Mouse (Mus musculus) embryonic stem cell, embryonic (primary cell): ENCODE results near the gene Narf.

ENCODE experiments used
- CTCF ChIA-PET, 4 experiments: fragments of 300-600 bp in 2 of 4; fragments of 350-600 bp in 2 of 4; sonication (Branson Sonifier 250); formaldehyde crosslinking; loops; one replicate each; lab custom pipeline; 2022; ENCODE audit warnings: inconsistent platforms in 2 of 4; lab: Charles Lee
- POLR2A ChIA-PET, 4 experiments: fragments of 300-600 bp in 2 of 4; fragments of 350-600 bp in 2 of 4; sonication (Branson Sonifier 250); formaldehyde crosslinking; loops; one replicate each; lab custom pipeline; 2022; ENCODE audit warnings: antibody characterized with exemption in 4 of 4, inconsistent platforms in 1 of 4; lab: Charles Lee

Narf gene

GRCm38 (mm10) chr11:121228129-121229017 lies 8.7 kb upstream of the Narf start:
- POLR2A ChIA-PET: interaction anchor here (0.6 to 2.0 kb wide), 44 partner anchors 8 to 656 kb away, joined by 3 to 18 read pairs (median 4); partner anchors contain the start of genes Foxk2 (in 3 of the 4), Narf (in 3 of the 4), Ogfod3 (in 3 of the 4) and Tbcd (in 3 of the 4)
- CTCF ChIA-PET: interaction anchor here in 2 of 4 experiments (0.8 to 1.7 kb wide), 6 partner anchors 9 to 82 kb away, joined by 3 to 13 read pairs (median 4); partner anchors contain the start of genes Narf (in 2 of the 2), Hexdc (in 1 of the 2), Ogfod3 (in 1 of the 2) and Tex19.1 (in 1 of the 2)

DNA sequence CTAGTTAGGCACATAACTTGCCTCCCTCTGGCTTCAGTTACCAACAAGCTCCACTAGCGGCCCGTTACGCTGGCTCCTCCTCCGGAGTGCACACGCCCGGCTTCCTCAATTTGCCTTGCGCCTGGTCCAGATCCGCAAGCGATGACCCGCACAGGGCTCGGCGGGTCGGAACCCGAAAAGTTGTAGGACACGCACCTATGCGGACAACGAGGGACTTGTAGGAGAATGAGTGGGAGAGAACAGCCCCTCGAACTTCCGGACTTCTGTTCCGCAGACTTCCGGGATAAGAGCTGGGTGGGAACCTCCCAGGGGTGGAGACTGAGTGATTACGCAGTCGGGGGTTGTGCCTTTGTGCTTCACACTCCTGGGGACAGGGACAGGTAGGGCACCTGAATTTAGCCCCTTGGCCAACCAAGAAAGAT lies 8.0 kb upstream of the Narf start, which contains the start of gene Cybc1:
Gene Cybc1, minus strand, starts transcription at position 305 of the 422 bp plus-strand sequence.
- CTCF ChIA-PET: interaction anchor here in 3 of 4 experiments (0.6 to 1.7 kb wide), 8 partner anchors 8 to 188 kb away, joined by 3 to 13 read pairs (median 4); partner anchors contain the start of genes Narf (in 2 of the 3), Hexdc (in 1 of the 3), Ogfod3 (in 1 of the 3) and Tex19.1 (in 1 of the 3)
- POLR2A ChIA-PET: interaction anchor here (0.6 to 2.0 kb wide), 48 partner anchors 8 to 657 kb away, joined by 3 to 18 read pairs (median 4); partner anchors contain the start of genes Foxk2 (in 3 of the 4), Narf (in 3 of the 4), Ogfod3 (in 3 of the 4) and Tbcd (in 3 of the 4)

DNA sequence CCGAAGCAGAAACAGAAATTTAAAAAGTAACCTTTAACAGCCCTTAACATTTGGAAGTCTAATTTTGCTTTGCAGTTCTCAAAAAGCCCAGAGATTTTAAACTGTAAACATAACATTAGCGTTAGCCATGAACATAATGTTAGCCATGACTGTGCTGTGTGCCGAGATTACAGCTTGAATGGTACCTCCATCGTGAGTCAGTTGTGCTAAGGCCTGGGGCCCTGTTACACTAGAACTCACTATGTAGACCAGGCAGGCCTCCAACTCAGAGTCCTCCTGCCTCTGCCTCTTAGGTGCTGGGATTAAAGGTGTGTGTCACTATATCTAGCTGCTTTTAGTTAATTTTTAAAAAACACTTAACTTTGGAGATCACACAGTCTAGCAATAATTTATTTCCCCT lies 5.9 kb upstream of the Narf start:
- CTCF ChIA-PET: no interaction called here

DNA sequence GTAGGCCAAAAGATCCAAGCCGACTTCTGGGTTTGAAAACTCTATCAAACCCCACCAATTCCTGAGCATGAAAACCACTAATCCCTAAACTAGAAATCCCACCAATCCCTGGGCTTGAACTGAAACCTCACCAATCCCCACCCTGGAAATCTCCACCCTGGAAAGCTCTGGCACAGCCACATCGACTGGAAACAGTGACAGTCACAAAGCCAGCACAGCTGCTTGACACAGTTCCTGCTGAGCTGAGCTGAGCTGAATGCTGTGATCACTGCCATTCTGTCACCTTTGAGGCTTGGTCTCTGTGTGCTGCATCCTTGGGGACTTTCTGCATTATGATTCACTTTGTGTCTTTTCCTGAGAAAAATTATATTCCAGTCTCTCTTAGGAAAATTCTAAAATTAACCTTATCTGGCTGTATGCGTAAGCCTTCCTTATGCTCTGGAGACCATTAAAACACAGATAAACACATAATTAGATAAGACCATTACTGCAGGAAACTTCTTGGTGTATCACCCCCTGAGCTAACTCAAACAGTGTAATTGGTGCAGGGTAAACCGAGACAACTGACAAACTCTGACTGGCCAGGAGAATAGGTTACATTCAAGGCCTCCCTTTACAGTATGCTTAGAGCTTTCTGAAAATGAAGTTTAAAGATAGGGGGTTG lies 5.3 kb upstream of the Narf start:
- POLR2A ChIA-PET: interaction anchor here in 1 of 4 experiments (0.8 kb wide), 1 partner anchor 1204 kb away, joined by 8 read pairs; no protein-coding TSS in a partner anchor
- CTCF ChIA-PET: no interaction called here

More for the DNA sequence above, 5.9 kb upstream of the Narf start:
- POLR2A ChIA-PET: interaction anchor here (0.6 to 1.1 kb wide), 6 partner anchors 19 to 1203 kb away, joined by 3 to 8 read pairs (median 3); partner anchors contain the start of genes Foxk2 (in 1 of the 4) and Tbcd (in 1 of the 4)

- CTCF ChIA-PET: no interaction called here
- POLR2A ChIA-PET: interaction anchor here in 2 of 4 experiments (1.0 to 1.3 kb wide), 2 partner anchors 28 to 86 kb away, joined by 3 to 7 read pairs; partner anchors contain the start of genes Hexdc (in 1 of the 2) and Ogfod3 (in 1 of the 2)
Observed at GRCm38 (mm10) chr11:121232706-121233105, 4.3 kb upstream of the Narf start.

- POLR2A ChIA-PET: interaction anchor here (0.6 to 3.4 kb wide), 18 partner anchors 13 to 592 kb away, joined by 3 to 41 read pairs (median 5); partner anchors contain the start of genes Foxk2 (in 1 of the 4), Pycr1 (in 1 of the 4), Rab40b (in 1 of the 4) and Tex19.1 (in 1 of the 4)
- CTCF ChIA-PET: interaction anchor here in 3 of 4 experiments (0.6 to 2.2 kb wide), 7 partner anchors 9 to 460 kb away, joined by 3 to 7 read pairs (median 4); partner anchors contain the start of gene Tex19.1 (in 1 of the 3)
Observed at GRCm38 (mm10) chr11:121235475-121236238, 1.4 kb upstream of the Narf start.

DNA sequence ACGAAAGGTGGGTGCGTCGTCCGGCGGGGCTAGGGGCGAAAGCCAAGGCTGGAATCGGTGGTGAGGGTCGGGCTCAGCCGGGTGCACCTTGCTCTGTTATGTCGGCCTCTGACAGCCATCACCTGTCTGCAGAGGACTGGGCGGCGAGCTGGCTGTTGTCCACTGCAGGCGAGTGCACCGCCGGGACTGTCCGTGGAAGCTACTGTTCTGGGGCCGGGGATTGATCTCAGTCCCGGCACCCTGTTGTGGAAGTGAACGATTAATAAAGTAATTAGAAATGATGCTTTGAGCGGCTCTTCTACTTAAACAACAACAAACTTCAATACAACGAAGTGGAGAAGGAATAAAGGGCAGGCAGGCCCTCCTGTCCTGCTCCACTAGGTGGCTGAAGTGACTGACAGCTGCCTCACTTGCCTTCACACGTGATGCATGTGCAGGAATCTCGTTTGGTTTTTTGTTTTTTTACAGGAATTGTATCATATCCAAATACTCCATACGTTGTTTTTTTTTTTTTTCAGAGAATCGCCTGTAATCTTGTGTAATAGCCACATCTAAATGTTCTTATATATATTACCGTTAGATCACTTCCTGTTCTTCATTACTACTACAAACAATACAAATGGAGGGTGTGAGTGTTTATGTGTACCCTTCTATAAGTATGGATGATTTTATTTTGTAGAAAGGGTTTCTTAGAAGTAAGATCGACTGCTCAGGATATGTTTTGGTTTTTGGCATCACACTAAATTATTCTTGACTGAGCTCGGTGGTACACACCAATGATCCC lies 484 bp downstream of the Narf start:
- POLR2A ChIA-PET: interaction anchor here (0.6 to 3.4 kb wide), 92 partner anchors 8 to 1295 kb away, joined by 3 to 41 read pairs (median 4); partner anchors contain the start of genes Foxk2 (in 4 of the 4), Cybc1 (in 3 of the 4), Ogfod3 (in 3 of the 4) and Hexdc (in 2 of the 4)
- CTCF ChIA-PET: interaction anchor here (0.5 to 2.2 kb wide), 49 partner anchors 8 to 608 kb away, joined by 3 to 18 read pairs (median 4); partner anchors contain the start of genes Cybc1 (in 2 of the 4), Foxk2 (in 2 of the 4), Rab40b (in 2 of the 4) and B3gntl1 (in 1 of the 4)

DNA sequence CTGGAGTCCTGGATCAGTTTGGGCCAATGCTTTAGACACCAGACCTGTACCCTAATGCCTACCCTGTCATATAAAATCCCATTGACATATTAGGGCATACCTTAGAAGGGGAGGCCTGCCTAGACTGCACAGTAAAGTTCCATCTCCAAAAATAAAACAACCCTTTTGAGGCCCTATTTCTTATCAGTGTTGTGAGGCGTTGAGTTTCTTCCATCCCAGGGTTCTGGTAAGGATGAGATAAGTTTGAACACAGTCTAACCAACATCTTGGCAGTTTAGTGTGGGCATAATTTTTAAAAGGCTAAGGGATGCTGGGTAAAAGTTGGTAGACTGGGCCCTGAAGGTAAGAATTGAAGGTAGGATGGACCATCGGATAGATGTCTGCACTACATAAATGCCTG lies 2.6 kb downstream of the Narf start:
- ChIA-PET POLR2A (interaction anchor here in 1 of 4 experiments (0.6 to 1.5 kb wide), 3 partner anchors 13 to 261 kb away, joined by 3 to 4 read pairs (median 3); no protein-coding TSS in a partner anchor), CTCF (interaction anchor here in 1 of 4 experiments (0.6 kb wide), 1 partner anchor 266 kb away, joined by 4 read pairs; no protein-coding TSS in a partner anchor)

DNA sequence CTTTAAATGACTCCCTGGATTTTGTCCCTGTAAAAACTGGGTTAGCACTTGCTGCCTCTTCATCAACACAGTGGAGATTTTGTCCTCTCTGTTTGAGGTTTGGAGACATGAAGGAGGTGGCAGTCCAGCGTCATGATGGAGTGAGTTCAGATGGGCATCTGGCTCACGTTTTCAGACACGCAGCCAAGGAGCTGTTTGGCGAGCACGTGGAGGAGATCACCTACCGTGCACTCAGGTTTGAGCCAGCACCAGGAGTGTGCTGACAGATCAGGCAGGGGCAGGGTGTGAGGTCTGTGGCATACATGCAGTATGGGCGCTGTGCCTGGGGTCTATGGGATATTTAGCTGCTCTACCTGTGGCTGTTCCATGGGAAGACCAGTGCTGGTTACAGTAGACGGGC lies 13.1 kb downstream of the Narf start:
- CTCF ChIA-PET: interaction anchor here in 2 of 4 experiments (0.8 to 2.8 kb wide), 3 partner anchors 13 to 84 kb away, joined by 3 to 10 read pairs (median 5); partner anchors contain the start of gene Narf (in 2 of the 2)
- POLR2A ChIA-PET: interaction anchor here (1.0 to 4.5 kb wide), 9 partner anchors 9 to 50 kb away, joined by 3 to 25 read pairs (median 5); partner anchors contain the start of genes Narf (in 3 of the 4), Foxk2 (in 2 of the 4) and Cybc1 (in 1 of the 4)

GRCm38 (mm10) chr11:121259160-121260100 lies 22.4 kb downstream of the Narf start, which contains the start of gene Foxk2:
TSS of gene Foxk2 (plus strand) at chr11:121259990.
- ChIA-PET CTCF (interaction anchor here in 2 of 4 experiments (0.6 to 2.4 kb wide), 5 partner anchors 22 to 836 kb away, joined by 3 to 18 read pairs (median 4); partner anchors contain the start of gene Narf (in 2 of the 2)), POLR2A (interaction anchor here (0.6 to 5.5 kb wide), 36 partner anchors 9 to 588 kb away, joined by 3 to 41 read pairs (median 4); partner anchors contain the start of genes Narf (in 4 of the 4), Cybc1 (in 3 of the 4), B3gntl1 (in 2 of the 4) and Hexdc (in 1 of the 4))

DNA sequence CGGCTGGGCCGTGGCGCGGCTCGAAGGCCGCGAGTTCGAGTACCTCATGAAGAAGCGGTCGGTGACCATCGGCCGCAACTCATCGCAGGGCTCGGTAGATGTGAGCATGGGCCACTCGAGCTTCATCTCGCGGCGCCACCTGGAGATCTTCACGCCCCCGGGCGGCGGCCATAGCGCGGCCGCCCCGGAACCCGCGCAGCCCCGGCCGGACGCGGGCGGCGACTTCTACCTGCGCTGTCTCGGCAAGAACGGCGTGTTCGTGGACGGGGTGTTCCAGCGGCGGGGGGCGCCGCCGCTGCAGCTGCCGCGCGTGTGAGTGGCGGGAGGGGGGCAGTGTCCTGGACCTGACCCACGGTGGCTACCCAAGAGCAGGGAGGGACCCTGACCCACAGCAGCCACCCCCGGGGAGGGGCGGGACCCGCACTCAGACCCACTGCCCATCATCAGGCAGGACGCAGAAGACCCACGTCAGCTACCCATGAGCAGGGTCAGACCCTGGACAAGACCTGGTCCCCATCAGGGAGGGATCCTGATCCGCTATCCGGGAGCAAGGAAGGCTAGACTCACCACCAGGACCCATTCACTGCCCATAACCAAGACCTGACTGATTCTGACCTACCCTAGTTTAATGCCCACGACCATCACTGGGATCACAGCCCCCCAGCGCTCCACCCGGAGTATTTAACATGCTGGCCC lies 23.3 kb downstream of the Narf start:
- CTCF ChIA-PET: interaction anchor here in 2 of 4 experiments (0.7 to 2.4 kb wide), 3 partner anchors 23 to 837 kb away, joined by 3 to 18 read pairs (median 7); partner anchors contain the start of gene Narf (in 2 of the 2)
- POLR2A ChIA-PET: interaction anchor here (0.9 to 5.5 kb wide), 23 partner anchors 9 to 587 kb away, joined by 3 to 41 read pairs (median 4); partner anchors contain the start of genes Narf (in 4 of the 4), Cybc1 (in 2 of the 4), B3gntl1 (in 1 of the 4) and Rab40b (in 1 of the 4)

DNA sequence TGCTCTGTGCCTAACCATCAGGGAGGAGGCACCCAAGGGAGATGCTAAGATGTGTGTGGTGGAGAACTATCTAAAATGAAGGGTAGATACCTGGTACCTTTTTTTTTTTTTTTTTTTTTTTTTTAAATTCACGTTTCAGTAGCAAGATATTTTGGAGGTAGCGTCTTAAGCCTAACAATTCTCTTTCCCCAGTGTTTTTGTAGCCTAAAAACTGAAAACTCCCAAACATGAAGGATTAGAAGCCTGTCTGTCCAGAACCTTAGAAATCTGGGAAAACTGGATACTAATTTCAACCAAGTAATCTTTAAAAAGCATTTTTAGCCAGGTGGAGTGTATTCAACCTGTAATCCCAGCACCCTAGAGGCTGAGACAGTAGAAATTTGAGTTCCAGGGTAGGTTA lies 24.0 kb downstream of the Narf start:
- CTCF ChIA-PET: no interaction called here
- POLR2A ChIA-PET: interaction anchor here in 2 of 4 experiments (1.0 to 1.6 kb wide), 2 partner anchors 12 to 24 kb away, joined by 3 to 7 read pairs; partner anchors contain the start of gene Narf (in 1 of the 2)

DNA sequence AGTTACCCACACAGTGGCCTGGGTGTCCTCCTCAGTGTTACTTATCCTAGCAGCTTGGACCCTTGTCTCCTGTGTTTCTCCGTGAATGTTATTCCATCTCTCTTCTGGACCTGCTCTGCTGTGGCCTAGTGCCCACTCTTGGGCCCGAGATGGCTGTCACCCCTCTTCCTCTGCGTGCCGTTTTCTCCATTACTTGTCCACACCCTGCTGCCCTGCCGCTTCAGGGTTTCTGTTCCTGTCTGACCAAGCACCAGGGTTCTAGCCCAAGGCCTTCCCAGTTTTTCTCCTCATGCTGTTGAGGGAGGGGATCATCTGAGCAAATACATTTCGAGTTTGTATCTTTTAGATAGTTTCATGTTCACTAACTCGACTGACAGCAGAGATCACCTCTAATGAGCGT lies 40.5 kb downstream of the Narf start:
- ChIA-PET CTCF (interaction anchor here in 1 of 4 experiments (1.1 kb wide), 1 partner anchor 41 kb away, joined by 3 read pairs; the partner anchor contains the start of gene Narf), POLR2A (interaction anchor here in 1 of 4 experiments (0.6 to 1.6 kb wide), 3 partner anchors 10 to 67 kb away, joined by 3 to 7 read pairs (median 5); no protein-coding TSS in a partner anchor)
